Mouse (Mus musculus): Measurements from ENCODE around the gene Gm4952. TPM values are rescaled to one million over a fixed set of nuclear protein-coding genes. Genes with fewer than 3 reads are reported as not detected.
"Not testable (repeated sequence)": the region's sequence is repeated elsewhere in the genome, so short reads cannot be mapped to it uniquely, and the experiment has no call there.

Gene Gm4952
- total and polyA plus RNA-seq, 3 experiments, result 0.17 to 0.26 TPM; not detected in 1

DNA sequence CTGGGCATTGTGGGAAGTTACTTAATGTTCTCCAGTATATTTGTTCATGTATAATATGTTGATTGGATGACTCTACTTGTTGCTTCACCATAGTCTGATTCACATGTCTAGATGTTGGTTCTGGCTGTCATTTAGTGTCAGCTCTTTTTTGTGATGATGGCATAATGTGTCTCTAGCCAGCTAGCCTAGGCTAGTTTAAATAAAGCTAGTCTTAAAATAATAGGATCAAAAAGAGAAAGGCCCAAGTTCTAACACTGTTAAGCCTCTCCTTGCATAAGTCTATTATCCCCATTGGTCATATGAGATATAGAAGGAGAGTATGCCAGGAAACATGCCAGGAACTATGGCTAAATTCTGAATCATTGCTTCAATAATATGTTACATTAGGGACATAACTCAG is 49.7 kb downstream of the Gm4952 start:
- DNase-seq (ENCODE audit: extremely low read depth), result no peak
- Histone ChIP-seq H3K4me3 (replicated peaks in 1 of 3; ENCODE audit: low read depth in 2 of 3, low read length in 2 of 3, poor library complexity in 1 of 3) (no peak overlapping the region), H3K36me3 (replicated peaks in 1 of 2; ENCODE audit: control insufficient read depth in 1 of 2, insufficient read depth in 1 of 2, low read length in 1 of 2) (no peaks in the 10 kb centered on the region), H3K9me3 (replicated peaks; ENCODE audit: low read length) (no peaks in the 10 kb centered on the region), H3K79me2 (replicated peaks; ENCODE audit: control insufficient read depth, extremely low read depth, insufficient read depth, poor library complexity, severe bottlenecking) (no peaks in the 10 kb centered on the region), H3K9ac (ENCODE audit: insufficient read depth, low read depth) (no peak overlapping the region), H3K4me2 (ENCODE audit: insufficient read depth, low read depth, poor library complexity, severe bottlenecking) (no peak overlapping the region), H3K27me3 (replicated peaks) (no peaks in the 10 kb centered on the region), H3K4me1 (ENCODE audit: control insufficient read depth in 1 of 2, insufficient read depth in 2 of 2) (no peaks in the 10 kb centered on the region), H3K27ac (ENCODE audit: insufficient read depth, low read depth) (no peak overlapping the region)
- dilution Hi-C loops (cut with MboI; ENCODE audit: extremely low pct_ligation_motif_present, extremely low pct_unique_long_range_greater_than_20kb, low sequenced_read_pairs), result no loop called here
- in situ Hi-C loops (cut with MboI; ENCODE audit: low pct_ligation_motif_present, low pct_unique_long_range_greater_than_20kb, low sequenced_read_pairs), result no loop called here
- no peak for TF ChIP-seq GABPA (IDR thresholded peaks at IDR 0.05; ENCODE audit: insufficient replicate concordance, low read depth, low read length)
- no peak for TF ChIP-seq SMC3 (IDR thresholded peaks at IDR 0.05; ENCODE audit: low read depth, low read length)
- TF ChIP-seq RCOR1 (conservative IDR thresholded peaks at IDR 0.05; ENCODE audit: low read depth, low read length), result no peak
- no peak for TF ChIP-seq HCFC1 (IDR thresholded peaks at IDR 0.05; ENCODE audit: low read depth, low read length)
- TF ChIP-seq PAX5 (IDR thresholded peaks at IDR 0.05; ENCODE audit: low read length), result no peak
- no peak for TF ChIP-seq ZKSCAN1 (IDR thresholded peaks at IDR 0.05; ENCODE audit: borderline replicate concordance, low read depth, low read length)
- no peak for TF ChIP-seq MYC (IDR thresholded peaks at IDR 0.05; ENCODE audit: low read depth, low read length)
- TF ChIP-seq POLR2AphosphoS2 (IDR thresholded peaks at IDR 0.05; ENCODE audit: low read depth, low read length), result no peak
- TF ChIP-seq CHD1 (IDR thresholded peaks at IDR 0.05; ENCODE audit: low read depth, low read length), result no peak
- no peak for TF ChIP-seq UBTF (IDR thresholded peaks at IDR 0.05; ENCODE audit: low read depth, low read length)
- TF ChIP-seq NELFE (IDR thresholded peaks at IDR 0.05; ENCODE audit: low read depth, low read length), result no peak
- no peak for TF ChIP-seq ETS1 (conservative IDR thresholded peaks at IDR 0.05; ENCODE audit: low read depth, low read length)
- no peak for TF ChIP-seq MEF2A (IDR thresholded peaks at IDR 0.05; ENCODE audit: borderline replicate concordance, low read depth, low read length)
- no peak for TF ChIP-seq TCF12 (IDR thresholded peaks at IDR 0.05; ENCODE audit: low read depth, low read length)
- TF ChIP-seq CHD2 (IDR thresholded peaks at IDR 0.05; ENCODE audit: low read length), result no peak
- no peak for TF ChIP-seq MXI1 (IDR thresholded peaks at IDR 0.05; ENCODE audit: low read depth, low read length)
- no peak for TF ChIP-seq MAFK (IDR thresholded peaks at IDR 0.05; ENCODE audit: insufficient replicate concordance, low read length)

DNA sequence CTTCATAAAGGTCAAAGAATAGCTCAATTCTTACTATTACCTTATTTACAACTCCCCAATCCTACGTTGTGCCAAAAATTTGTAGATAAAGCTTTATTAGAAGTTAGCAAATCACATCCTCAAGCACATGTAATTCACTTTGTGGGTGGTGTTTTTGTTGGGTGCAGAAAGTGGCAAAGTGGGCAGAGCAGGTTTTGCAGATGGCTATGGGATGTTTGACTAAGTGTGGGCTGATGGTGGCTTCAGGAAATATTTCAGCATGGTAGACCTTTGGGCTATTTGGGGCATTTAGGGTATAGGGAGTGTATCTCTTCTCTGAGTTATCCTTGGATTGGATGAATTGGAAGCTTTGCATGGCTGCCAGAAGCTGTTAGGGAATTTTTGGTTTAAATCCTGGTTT is 66.4 kb downstream of the Gm4952 start:
- no peak overlapping the region for H3K9ac ChIP-seq (ENCODE audit: insufficient read depth, low read depth)
- TF ChIP-seq SIN3A (IDR thresholded peaks at IDR 0.05; ENCODE audit: low read length), result no peak
- TF ChIP-seq MAFK (IDR thresholded peaks at IDR 0.05; ENCODE audit: insufficient replicate concordance, low read length), result no peak
- TF ChIP-seq UBTF (IDR thresholded peaks at IDR 0.05; ENCODE audit: low read depth, low read length), result no peak
- no peak for TF ChIP-seq MAZ (IDR thresholded peaks at IDR 0.05; ENCODE audit: low read depth, low read length)
- no peak for TF ChIP-seq MAX (IDR thresholded peaks at IDR 0.05; ENCODE audit: low read length)
- no peak for TF ChIP-seq IRF4 (IDR thresholded peaks at IDR 0.05; ENCODE audit: low read depth, low read length)
- TF ChIP-seq CHD1 (IDR thresholded peaks at IDR 0.05; ENCODE audit: low read depth, low read length), result no peak
- no peak for TF ChIP-seq ZC3H11A (IDR thresholded peaks at IDR 0.05; ENCODE audit: low read depth, low read length)
- TF ChIP-seq NRF1 (IDR thresholded peaks at IDR 0.05; ENCODE audit: low read depth, low read length), result no peak
- no peak for TF ChIP-seq BHLHE40 (IDR thresholded peaks at IDR 0.05; ENCODE audit: low read depth, low read length)
- TF ChIP-seq ELF1 (IDR thresholded peaks at IDR 0.05; ENCODE audit: low read depth, low read length), result no peak
- TF ChIP-seq ETS1 (conservative IDR thresholded peaks at IDR 0.05; ENCODE audit: low read depth, low read length), result no peak
- no peaks in the 10 kb centered on the region for H3K27me3 ChIP-seq (replicated peaks)
- no peaks in the 10 kb centered on the region for H3K4me1 ChIP-seq (ENCODE audit: control insufficient read depth in 1 of 2, insufficient read depth in 2 of 2)
- dilution Hi-C loops (cut with MboI; ENCODE audit: extremely low pct_ligation_motif_present, extremely low pct_unique_long_range_greater_than_20kb, low sequenced_read_pairs), result no loop called here
- no peak overlapping the region for H3K4me3 ChIP-seq (replicated peaks in 1 of 3; ENCODE audit: low read depth in 2 of 3, low read length in 2 of 3, poor library complexity in 1 of 3)
- no peak overlapping the region for H3K4me2 ChIP-seq (ENCODE audit: insufficient read depth, low read depth, poor library complexity, severe bottlenecking)
- DNase-seq (ENCODE audit: extremely low read depth), result no peak
- in situ Hi-C loops (cut with MboI; ENCODE audit: low pct_ligation_motif_present, low pct_unique_long_range_greater_than_20kb, low sequenced_read_pairs), result no loop called here
- no peak overlapping the region for H3K27ac ChIP-seq (ENCODE audit: insufficient read depth, low read depth)
- no peaks in the 10 kb centered on the region for H3K79me2 ChIP-seq (replicated peaks; ENCODE audit: control insufficient read depth, extremely low read depth, insufficient read depth, poor library complexity, severe bottlenecking)
- no peaks in the 10 kb centered on the region for H3K9me3 ChIP-seq (replicated peaks; ENCODE audit: low read length)
- no peaks in the 10 kb centered on the region for H3K36me3 ChIP-seq (replicated peaks in 1 of 2; ENCODE audit: control insufficient read depth in 1 of 2, insufficient read depth in 1 of 2, low read length in 1 of 2)

DNA sequence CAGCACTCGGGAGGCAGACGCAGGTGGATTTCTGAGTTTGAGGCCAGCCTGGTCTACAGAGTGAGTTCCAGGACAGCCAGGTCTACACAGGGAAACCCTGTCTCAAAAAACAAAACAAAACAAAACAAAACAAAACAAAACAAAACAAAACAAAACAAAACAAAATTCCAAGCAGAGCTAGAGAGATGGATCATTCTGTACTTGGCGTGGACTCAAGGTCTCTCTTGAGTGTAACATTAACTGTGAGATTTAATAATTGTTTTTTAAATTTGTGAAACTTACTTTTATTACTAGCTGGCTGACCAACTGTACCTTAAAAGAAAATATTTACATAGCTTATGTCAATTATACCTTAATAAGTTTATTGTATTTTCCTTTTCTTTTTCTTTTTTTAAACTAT is 68.8 kb downstream of the Gm4952 start:
- dilution Hi-C loops (cut with MboI; ENCODE audit: extremely low pct_ligation_motif_present, extremely low pct_unique_long_range_greater_than_20kb, low sequenced_read_pairs); H3K79me2 ChIP-seq (replicated peaks; ENCODE audit: control insufficient read depth, extremely low read depth, insufficient read depth, poor library complexity, severe bottlenecking); DNase-seq (ENCODE audit: extremely low read depth); H3K36me3 ChIP-seq (replicated peaks in 1 of 2; ENCODE audit: control insufficient read depth in 1 of 2, insufficient read depth in 1 of 2, low read length in 1 of 2); H3K27ac ChIP-seq (ENCODE audit: insufficient read depth, low read depth); H3K9me3 ChIP-seq (replicated peaks; ENCODE audit: low read length); H3K4me3 ChIP-seq (replicated peaks in 1 of 3; ENCODE audit: low read depth in 2 of 3, low read length in 2 of 3, poor library complexity in 1 of 3); H3K4me2 ChIP-seq (ENCODE audit: insufficient read depth, low read depth, poor library complexity, severe bottlenecking); H3K9ac ChIP-seq (ENCODE audit: insufficient read depth, low read depth); H3K4me1 ChIP-seq (ENCODE audit: control insufficient read depth in 1 of 2, insufficient read depth in 2 of 2); in situ Hi-C loops (cut with MboI; ENCODE audit: low pct_ligation_motif_present, low pct_unique_long_range_greater_than_20kb, low sequenced_read_pairs); H3K27me3 ChIP-seq (replicated peaks): not testable (repeated sequence)
